Mouse (Mus musculus) lung, postnatal 10 days (tissue): ENCODE measurements around the gene Rbm3.
"Not testable (repeated sequence)": the region's sequence is repeated elsewhere in the genome, so short reads cannot be mapped to it uniquely, and the experiment has no call there.

Experiments
- DNase-seq: peaks from one replicate; pipeline ENCODE4 v3.0.0; 2021

Rbm3 gene

DNA sequence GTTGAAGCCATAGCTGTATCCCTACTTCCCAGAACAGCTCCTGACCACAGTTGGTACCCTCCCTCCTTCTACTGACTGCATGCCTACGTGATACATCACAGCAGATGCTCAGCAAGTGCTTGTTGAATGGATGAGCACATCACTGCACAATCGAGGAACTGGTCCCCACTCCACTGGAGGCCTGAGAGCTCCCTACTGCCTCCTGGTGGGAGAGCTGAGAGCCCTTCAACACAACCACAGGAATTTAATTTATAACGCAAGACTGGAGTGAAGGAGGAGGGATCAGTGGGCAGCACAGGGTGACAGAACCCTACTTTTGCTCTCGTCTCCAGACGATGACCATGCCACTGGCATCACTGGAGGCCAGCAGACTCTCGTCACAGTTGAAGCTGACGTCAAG is 20.4 kb downstream of the Rbm3 start:
- DNase-seq, result no peak

DNA sequence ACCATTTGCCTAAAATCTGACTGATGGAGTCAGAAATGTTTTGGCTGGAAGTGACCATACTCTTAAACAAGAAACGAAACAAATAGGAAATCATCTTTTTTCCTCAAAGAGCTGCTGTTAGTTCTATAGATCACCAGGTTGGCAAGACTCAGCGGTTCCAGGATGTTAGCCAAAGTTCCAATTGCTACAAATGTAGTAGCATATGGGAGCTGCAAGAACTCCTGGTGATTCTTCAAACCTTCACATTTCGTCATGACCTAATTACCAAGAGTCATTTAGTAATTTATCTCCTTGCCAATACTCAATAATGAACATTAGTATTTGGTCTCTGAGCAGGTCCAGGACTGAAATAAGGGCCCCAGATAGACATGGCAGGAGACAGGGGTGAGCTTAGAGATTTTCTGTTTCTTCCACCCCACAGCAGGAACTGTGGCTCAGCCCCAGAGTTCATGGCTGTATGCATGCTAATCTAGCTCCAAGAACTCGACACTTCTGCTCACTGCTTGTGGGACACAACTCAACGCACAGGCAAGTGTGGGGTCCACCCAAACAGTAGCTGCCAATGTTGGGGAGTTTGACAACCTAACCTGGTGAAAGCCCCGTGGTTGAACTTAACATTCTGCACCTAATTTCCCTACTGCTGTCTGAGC is 21.7 kb downstream of the Rbm3 start:
- no peak for DNase-seq

DNA sequence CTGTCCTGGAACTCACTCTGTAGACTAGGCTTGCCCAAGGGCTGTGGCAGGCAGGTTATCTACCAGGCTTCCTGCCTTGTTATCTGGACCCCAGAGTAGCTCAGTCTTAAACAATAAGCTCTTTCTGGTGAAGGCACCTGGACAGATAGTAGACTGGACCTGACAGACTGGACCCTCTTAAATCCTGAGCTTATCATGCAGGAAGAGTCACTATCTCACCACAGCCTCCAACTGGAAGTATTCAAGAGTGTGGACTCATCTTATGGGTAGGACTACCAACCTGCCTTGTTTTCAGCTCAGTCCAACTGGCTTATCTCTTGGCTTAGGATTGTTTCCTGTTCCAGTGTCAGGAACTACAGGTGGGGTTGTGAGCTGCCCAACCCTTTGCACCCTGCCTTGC is 28.4 kb downstream of the Rbm3 start:
- DNase-seq, result no peak

DNA sequence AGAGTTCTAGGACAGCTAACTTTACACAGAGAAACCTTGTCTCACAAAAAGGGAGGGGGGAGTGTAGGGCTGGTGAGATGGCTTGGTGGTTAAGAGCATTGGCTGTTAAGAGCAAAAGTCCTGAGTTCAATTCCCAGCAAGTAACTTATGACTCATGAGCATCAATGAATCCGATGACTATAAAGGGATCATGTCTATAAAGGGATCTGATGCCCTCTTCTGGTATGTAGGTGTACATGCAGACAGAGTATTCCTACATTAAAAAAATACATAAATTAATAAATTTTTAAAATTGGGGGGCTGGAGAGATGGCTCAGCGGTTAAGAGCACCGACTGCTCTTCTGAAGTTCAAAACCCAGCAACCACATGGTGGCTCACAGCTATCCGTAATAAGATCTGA is 30.4 kb downstream of the Rbm3 start:
- DNase-seq, result no peak

DNA sequence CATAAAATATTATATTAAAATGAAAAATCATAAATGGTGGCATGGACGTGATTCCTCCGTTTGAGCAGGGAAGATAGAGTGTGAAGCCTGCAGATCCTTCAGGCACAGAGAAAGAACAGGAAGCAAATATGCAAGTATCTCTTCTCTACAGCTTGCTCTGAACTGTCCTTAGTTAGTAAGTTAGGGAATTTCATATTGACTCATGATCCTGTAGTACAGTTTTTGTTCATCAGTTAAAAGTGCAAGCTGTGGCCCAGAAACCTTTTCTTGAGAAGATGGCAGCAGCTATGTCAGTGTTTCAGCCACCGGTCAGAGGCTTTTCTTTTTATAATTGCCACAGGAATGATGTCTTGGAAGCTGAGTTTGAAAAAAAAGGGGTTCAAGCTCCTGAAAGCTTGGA is 40.7 kb downstream of the Rbm3 start:
- DNase-seq, result no peak

DNA sequence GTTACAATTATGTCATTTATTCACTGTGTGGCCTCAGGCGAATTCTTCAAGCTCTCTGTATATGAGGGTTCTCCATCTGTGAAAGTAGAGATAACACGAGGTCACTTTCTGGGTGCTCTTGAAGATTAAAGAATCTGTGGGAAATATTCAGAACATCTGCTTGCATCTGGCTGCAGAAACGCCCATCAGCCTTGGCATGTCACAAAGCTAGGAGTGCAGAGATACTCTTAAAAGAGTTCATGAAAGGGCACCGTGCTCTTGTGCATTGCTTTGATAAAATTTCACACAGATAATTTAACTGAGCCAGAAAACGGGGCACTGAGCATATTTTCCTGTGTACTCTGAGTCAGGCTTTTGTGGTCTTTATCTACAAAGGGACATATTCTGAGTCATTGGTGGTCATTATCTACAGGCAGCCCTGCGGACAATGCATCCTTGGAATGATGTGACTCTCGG is 43.4 kb downstream of the Rbm3 start:
- no peak for DNase-seq

DNA sequence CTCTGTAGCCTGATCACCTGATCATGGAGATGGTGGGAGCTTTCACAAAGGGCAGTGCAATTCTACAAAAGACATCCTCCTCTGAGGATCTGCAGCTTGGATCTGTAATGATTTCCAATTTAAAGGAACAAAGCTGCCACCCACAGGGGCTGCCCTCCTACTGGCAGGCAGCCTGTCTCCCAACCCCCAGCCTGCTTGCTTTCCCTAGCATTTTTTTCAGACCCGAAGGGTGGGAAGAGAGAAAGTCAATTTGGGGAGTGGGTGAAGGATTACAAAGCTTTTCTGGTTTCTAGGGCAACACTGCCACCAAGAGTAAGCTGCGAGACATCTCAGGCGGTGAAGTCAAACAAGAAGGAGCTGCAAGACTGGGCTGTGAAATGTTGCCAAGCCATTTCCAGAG is 44.7 kb downstream of the Rbm3 start:
- peak; percentile 14 for DNase-seq

DNA sequence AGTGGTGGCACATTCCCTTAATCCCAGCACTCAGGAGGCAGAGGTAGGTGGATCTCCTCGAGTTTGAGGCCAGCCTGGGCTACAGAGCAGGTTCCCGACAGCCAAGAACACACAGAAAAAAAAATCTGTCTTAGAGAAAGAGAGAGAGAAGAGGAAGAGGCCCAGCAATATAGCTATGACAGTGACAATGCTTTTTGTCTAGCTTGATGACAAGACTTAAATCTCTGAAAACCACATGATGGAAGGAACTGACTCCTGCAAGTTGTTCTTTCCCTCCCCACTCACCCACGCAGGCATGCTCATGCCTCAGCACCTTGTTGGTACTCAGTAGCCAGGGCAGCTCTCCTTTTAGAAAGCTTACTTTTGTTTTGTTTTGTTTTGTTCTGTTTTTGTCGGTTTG is 46.2 kb downstream of the Rbm3 start:
- no peak for DNase-seq

DNA sequence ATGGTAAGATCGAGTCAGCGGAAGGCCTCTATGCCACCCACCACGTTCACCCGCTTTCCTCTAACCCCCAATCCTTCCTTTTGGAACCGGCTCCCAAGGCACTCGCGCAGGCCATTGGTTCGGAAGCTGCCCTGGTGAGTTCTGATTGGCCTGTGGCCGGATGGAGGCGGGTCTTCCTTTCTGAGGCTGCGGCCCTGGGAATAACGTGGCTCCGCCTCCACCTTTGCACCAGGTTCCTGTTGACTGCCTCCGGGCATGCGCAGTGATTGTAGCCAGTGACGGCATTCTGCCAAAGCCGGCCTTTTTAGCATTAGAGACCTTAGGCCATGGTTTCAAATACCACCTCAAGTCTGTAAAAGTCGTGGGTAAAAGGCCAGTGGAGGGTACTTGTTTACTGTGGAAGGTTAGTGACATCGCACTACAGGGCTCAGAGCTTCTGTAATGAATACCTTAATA is 48.9 kb downstream of the Rbm3 start:
- peak; percentile 98 for DNase-seq

DNA sequence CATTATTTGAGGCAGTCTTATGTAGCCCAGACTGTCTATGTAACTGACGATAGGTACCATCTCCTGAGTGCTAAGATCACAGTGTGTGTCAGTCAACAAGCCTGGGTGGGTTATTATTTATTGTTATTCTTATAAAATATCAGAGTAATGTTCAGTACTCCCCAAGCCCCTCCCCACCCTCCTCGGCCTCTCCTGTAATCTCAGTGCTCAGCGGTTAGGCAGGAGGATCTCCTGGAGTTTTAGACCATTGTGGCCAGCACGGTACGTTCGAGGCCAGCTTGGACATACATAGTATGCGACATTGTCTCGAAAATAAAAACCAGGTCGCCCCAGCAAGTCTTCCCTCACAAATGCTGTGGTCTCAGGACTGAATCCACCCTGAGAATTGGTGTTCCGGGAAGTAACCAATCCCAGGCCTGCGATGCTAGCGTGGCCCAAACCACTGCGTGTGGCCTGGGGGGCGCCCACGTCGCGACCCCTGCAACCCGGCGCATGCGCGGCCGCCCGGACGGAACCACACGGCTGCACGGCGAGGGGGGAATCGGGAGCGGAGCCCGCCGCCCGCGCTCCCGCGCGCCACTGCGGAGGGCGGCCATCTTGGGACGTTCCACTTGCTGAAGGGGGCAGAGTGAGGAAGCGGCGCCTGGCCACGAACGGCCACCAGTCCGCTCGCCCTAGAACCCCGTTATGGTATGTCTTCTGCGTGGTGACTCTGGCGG is 49.5 kb downstream of the Rbm3 start:
- DNase-seq, result peak; percentile 87

DNA sequence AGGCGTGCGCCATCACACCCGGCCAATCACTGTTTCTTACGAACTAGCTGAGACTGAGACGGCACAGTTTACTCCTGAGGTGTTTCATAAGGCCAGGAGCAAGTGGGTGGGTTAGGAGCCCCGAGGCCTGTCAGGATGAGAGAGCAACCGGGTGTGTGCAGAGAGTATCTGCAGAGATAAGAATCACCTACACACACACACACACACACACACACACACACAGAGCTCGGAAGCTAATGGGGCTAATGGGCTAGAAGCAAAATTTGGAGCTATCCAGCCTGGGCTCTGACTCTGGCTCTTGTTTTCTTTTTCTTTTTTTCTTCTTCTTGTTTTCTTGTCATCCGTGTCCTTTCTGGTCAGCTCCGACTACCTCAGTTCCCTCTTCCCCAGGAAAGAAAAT is 50.1 kb downstream of the Rbm3 start:
- no peak for DNase-seq

DNA sequence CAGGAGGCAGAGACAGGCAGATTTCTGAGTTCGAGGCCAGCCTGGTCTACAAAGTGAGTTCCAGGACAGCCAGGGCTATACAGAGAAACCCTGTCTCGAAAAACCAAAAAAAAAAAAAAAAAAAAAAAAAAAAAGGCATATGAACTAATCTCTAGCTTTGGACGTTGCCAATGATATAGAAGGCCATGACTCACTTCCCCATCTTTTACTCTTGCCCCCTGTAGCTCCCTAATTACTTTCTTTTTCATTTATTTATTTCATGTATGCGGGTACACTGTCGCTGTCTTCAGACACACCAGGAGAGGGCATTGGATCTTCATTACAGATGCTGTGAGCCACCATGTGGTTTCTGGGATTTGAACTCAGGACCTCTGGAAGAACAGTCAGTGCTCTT is 54.7 kb downstream of the Rbm3 start:
- DNase-seq, result not testable (repeated sequence)

DNA sequence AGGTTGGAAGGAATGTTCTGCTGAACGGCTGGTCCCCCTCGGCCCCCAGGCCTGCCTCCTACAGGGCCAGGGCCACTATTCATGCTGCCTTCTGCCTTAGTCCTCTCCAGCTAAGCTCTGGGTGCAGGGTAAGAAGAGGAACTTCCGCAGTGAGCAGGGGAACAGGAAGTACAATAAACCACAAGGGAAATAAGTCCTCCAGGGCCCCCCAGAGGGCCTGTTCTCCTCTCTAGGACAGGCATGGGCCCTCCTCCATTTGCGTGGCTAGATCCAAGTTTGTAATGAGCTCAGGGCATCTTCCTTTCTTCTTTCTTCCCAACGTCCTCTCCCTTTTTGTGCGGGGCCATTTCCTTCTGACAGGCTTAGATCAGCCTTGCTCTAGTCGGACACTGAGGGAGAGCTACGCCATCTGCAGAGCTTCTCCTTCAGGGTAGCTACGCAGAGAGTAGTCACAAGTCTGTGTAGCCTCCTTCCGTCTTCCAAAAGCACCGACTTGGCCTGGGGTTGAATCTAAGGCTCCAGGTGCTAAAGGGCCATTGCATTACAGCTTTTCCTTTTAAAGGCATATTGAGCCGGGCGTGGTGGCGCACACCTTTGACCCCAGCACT is 55.2 kb downstream of the Rbm3 start, which contains the start of gene Was:
Gene Was, minus strand, starts transcription at position 153 of the 608 bp plus-strand sequence.
- DNase-seq, result no peak

DNA sequence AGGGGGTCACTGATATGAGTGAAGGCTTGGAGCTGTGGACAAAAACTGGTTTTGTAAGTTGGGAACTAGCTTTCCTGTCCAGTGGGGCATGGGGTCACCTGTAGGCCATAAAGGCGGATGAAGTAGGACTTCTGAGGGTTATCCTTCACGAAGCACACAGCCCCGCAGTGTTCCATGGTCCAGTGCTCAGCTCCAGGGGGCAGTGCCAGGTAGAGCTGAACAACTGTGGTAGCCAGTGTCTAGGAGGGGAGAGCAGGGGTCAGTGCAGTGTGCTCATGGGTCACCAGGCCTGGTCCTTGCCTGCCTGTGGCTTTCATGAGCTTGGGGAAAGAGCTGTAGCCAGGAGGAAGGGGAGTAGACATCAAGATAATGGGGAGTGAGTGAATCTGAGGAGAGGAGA is 55.9 kb downstream of the Rbm3 start:
- no peak for DNase-seq
